Mouse (Mus musculus) embryonic facial prominence, embryonic 12.5 days (tissue): ENCODE measurements at regions not wholly inside any gene's neighbourhood (a gene's known extent, or its start where the extent isn't known, plus 50 kb on each side); places are given as distances from the start of the nearest gene placed in this dataset.

Source experiments
- ATAC-seq: fragments of 200-750 bp; cut with Nextera tagmentation; 2 replicates; pipeline ENCODE4 v1.8.0; 2017; ENCODE audit not compliant: insufficient number of reproducible peaks, insufficient read depth, low FRiP score, low TSS enrichment
- H3K27ac ChIP-seq: fragments of 300-500 bp; sonication (generic); 2 replicates; pipeline ENCODE4 v1.5.1; 2016; ENCODE audit warnings: mild to moderate bottlenecking
- H3K27me3 ChIP-seq: fragments of 300-500 bp; sonication (generic); 2 replicates; pipeline ENCODE4 v1.6.1; 2016; ENCODE audit warnings: mild to moderate bottlenecking, moderate library complexity
- H3K36me3 ChIP-seq: fragments of 300-500 bp; sonication (generic); 2 replicates; pipeline ENCODE4 v1.6.1; 2016; ENCODE audit warnings: mild to moderate bottlenecking
- H3K4me1 ChIP-seq: fragments of 300-500 bp; sonication (generic); 2 replicates; pipeline ENCODE4 v1.6.1; 2016
- H3K4me2 ChIP-seq: fragments of 300-500 bp; sonication (generic); replicated peaks from 2 replicates; pipeline ENCODE4 v1.6.1; 2016; ENCODE audit warnings: mild to moderate bottlenecking, moderate library complexity
- H3K4me3 ChIP-seq: fragments of 300-500 bp; sonication (generic); 2 replicates; pipeline ENCODE4 v1.5.1; 2016; ENCODE audit warnings: mild to moderate bottlenecking
- H3K9ac ChIP-seq: fragments of 300-500 bp; sonication (generic); 2 replicates; pipeline ENCODE4 v1.6.1; 2016; ENCODE audit warnings: mild to moderate bottlenecking, moderate library complexity
- H3K9me3 ChIP-seq: fragments of 300-500 bp; sonication (generic); 2 replicates; pipeline ENCODE4 v1.6.1; 2016; ENCODE audit warnings: mild to moderate bottlenecking, moderate library complexity
- WGBS: fragments of 180-500 bp; shearing (Covaris S2); methylation state at CpG from one replicate; pipeline ENCODE4 v1.1.7; 2016; 5-methylcytosine and 5-hydroxymethylcytosine counted together

GRCm38 (mm10) chr10:41018888-41019287, 53.2 kb downstream of the Gpr6 start:
- H3K4me2 ChIP-seq: no peak overlapping the region
- H3K36me3 ChIP-seq: no peaks in the 10 kb centered on the region
- no peaks in the 10 kb centered on the region for H3K27me3 ChIP-seq
- H3K4me3 ChIP-seq: no peak overlapping the region
- no peaks in the 10 kb centered on the region for H3K4me1 ChIP-seq
- H3K9me3 ChIP-seq: no peaks in the 10 kb centered on the region
- no peak overlapping the region for H3K27ac ChIP-seq
- no peak for ATAC-seq
- 65% methylated on average over 5 of the region's 5 CpGs for WGBS
- no peak overlapping the region for H3K9ac ChIP-seq

GRCm38 (mm10) chr10:41016547-41016946, 55.5 kb downstream of the Gpr6 start:
- Histone ChIP-seq H3K4me3 (no peak overlapping the region), H3K27me3 (no peaks in the 10 kb centered on the region), H3K36me3 (no peaks in the 10 kb centered on the region), H3K4me1 (no peaks in the 10 kb centered on the region), H3K9me3 (no peaks in the 10 kb centered on the region), H3K4me2 (no peak overlapping the region), H3K27ac (no peak overlapping the region), H3K9ac (no peak overlapping the region)
- ATAC-seq: no peak
- 35% methylated on average over 7 of the region's 7 CpGs for WGBS

GRCm38 (mm10) chr10:41015654-41016053, 56.4 kb downstream of the Gpr6 start:
- WGBS: 37% methylated on average over 4 of the region's 4 CpGs
- no peak for ATAC-seq
- no peaks in the 10 kb centered on the region for H3K27me3 ChIP-seq
- H3K27ac ChIP-seq: no peak overlapping the region
- no peak overlapping the region for H3K4me2 ChIP-seq
- no peak overlapping the region for H3K9ac ChIP-seq
- H3K36me3 ChIP-seq: no peaks in the 10 kb centered on the region
- H3K4me3 ChIP-seq: no peak overlapping the region
- H3K9me3 ChIP-seq: no peaks in the 10 kb centered on the region
- no peaks in the 10 kb centered on the region for H3K4me1 ChIP-seq

- Histone ChIP-seq H3K27me3 (no peaks in the 10 kb centered on the region), H3K4me3 (no peak overlapping the region), H3K9ac (no peak overlapping the region), H3K4me2 (no peak overlapping the region), H3K4me1 (no peaks in the 10 kb centered on the region), H3K36me3 (no peaks in the 10 kb centered on the region), H3K9me3 (no peaks in the 10 kb centered on the region), H3K27ac (no peak overlapping the region)
- WGBS: 70% methylated on average over 2 of the region's 2 CpGs
- ATAC-seq: no peak
These were observed 61.5 kb downstream of the Gpr6 start for GRCm38 (mm10) chr10:41010585-41010984.

- Histone ChIP-seq H3K4me1 (no peaks in the 10 kb centered on the region), H3K9me3 (no peaks in the 10 kb centered on the region), H3K4me3 (no peak overlapping the region), H3K27ac (no peak overlapping the region), H3K36me3 (no peaks in the 10 kb centered on the region), H3K9ac (no peak overlapping the region), H3K4me2 (no peak overlapping the region), H3K27me3 (no peaks in the 10 kb centered on the region)
- ATAC-seq: no peak
- 81% methylated on average over 3 of the region's 3 CpGs for WGBS
These were observed 64.2 kb downstream of the Gpr6 start for GRCm38 (mm10) chr10:41007866-41008265.

GRCm38 (mm10) chr10:41006634-41007033, 65.5 kb downstream of the Gpr6 start:
- Histone ChIP-seq H3K27ac (no peak overlapping the region), H3K9ac (no peak overlapping the region), H3K9me3 (no peaks in the 10 kb centered on the region), H3K36me3 (no peaks in the 10 kb centered on the region), H3K4me1 (no peaks in the 10 kb centered on the region), H3K4me2 (no peak overlapping the region), H3K4me3 (no peak overlapping the region), H3K27me3 (no peaks in the 10 kb centered on the region)
- WGBS: 89% methylated on average over 9 of the region's 9 CpGs
- no peak for ATAC-seq

GRCm38 (mm10) chr10:41005776-41006175, 66.3 kb downstream of the Gpr6 start:
- WGBS: 93% methylated on average over 9 of the region's 9 CpGs
- ATAC-seq: no peak

GRCm38 (mm10) chr10:41004753-41005152, 67.3 kb downstream of the Gpr6 start:
- Histone ChIP-seq H3K27me3 (no peaks in the 10 kb centered on the region), H3K9me3 (no peaks in the 10 kb centered on the region), H3K27ac (no peak overlapping the region), H3K9ac (no peak overlapping the region), H3K36me3 (no peaks in the 10 kb centered on the region), H3K4me3 (no peak overlapping the region), H3K4me1 (no peaks in the 10 kb centered on the region), H3K4me2 (no peak overlapping the region)
- 57% methylated on average over 3 of the region's 3 CpGs for WGBS
- peak; percentile 47; the same call in 1 of the 2 replicates for ATAC-seq

More at GRCm38 (mm10) chr10:41005776-41006175, 66.3 kb downstream of the Gpr6 start:
- Histone ChIP-seq H3K27me3 (no peaks in the 10 kb centered on the region), H3K36me3 (no peaks in the 10 kb centered on the region), H3K4me1 (no peaks in the 10 kb centered on the region), H3K9me3 (no peaks in the 10 kb centered on the region), H3K27ac (no peak overlapping the region), H3K9ac (no peak overlapping the region), H3K4me2 (no peak overlapping the region), H3K4me3 (no peak overlapping the region)

GRCm38 (mm10) chr10:41004044-41004689, 67.9 kb downstream of the Gpr6 start:
- Histone ChIP-seq H3K9ac (no peak overlapping the region), H3K4me3 (no peak overlapping the region), H3K9me3 (no peaks in the 10 kb centered on the region), H3K4me1 (no peaks in the 10 kb centered on the region), H3K4me2 (no peak overlapping the region), H3K27me3 (no peaks in the 10 kb centered on the region), H3K27ac (no peak overlapping the region), H3K36me3 (no peaks in the 10 kb centered on the region)
- 26% methylated on average over 7 of the region's 7 CpGs for WGBS
- ATAC-seq: peak; percentile 81; the same call in 1 of the 2 replicates

GRCm38 (mm10) chr10:41003197-41003596, 68.9 kb downstream of the Gpr6 start:
- no peak overlapping the region for H3K27ac ChIP-seq
- no peaks in the 10 kb centered on the region for H3K9me3 ChIP-seq
- H3K27me3 ChIP-seq: no peaks in the 10 kb centered on the region
- ATAC-seq: no peak
- no peak overlapping the region for H3K4me3 ChIP-seq
- no peak overlapping the region for H3K9ac ChIP-seq
- H3K4me1 ChIP-seq: no peaks in the 10 kb centered on the region
- H3K36me3 ChIP-seq: no peaks in the 10 kb centered on the region
- no peak overlapping the region for H3K4me2 ChIP-seq
- WGBS: 78% methylated on average over 3 of the region's 3 CpGs

GRCm38 (mm10) chr10:41000965-41001364, 71.1 kb downstream of the Gpr6 start:
- no peaks in the 10 kb centered on the region for H3K36me3 ChIP-seq

GRCm38 (mm10) chr10:40999486-40999885, 72.6 kb downstream of the Gpr6 start:
- no peaks in the 10 kb centered on the region for H3K27me3 ChIP-seq
- ATAC-seq: no peak
- whole genome bisulfite sequencing: 81% methylated on average over 12 of the region's 12 CpGs
- H3K4me2 ChIP-seq: no peak overlapping the region
- H3K4me3 ChIP-seq: no peak overlapping the region
- H3K27ac ChIP-seq: no peak overlapping the region
- H3K4me1 ChIP-seq: no peaks in the 10 kb centered on the region
- no peaks in the 10 kb centered on the region for H3K9me3 ChIP-seq
- no peak overlapping the region for H3K9ac ChIP-seq
- H3K36me3 ChIP-seq: no peaks in the 10 kb centered on the region

More at GRCm38 (mm10) chr10:41000965-41001364, 71.1 kb downstream of the Gpr6 start:
- 81% methylated on average over 4 of the region's 4 CpGs for WGBS
- Histone ChIP-seq H3K9ac (no peak overlapping the region), H3K4me1 (no peaks in the 10 kb centered on the region), H3K27ac (no peak overlapping the region), H3K27me3 (no peaks in the 10 kb centered on the region), H3K9me3 (no peaks in the 10 kb centered on the region), H3K4me2 (no peak overlapping the region), H3K4me3 (no peak overlapping the region)
- no peak for ATAC-seq
